Mouse (Mus musculus) macrophage (primary cell): ENCODE results near the gene Hsd17b11. TPM values are rescaled to one million over a fixed set of nuclear protein-coding genes. Genes with fewer than 3 reads are reported as not detected.

Experiments used
- polyA plus RNA-seq: library from polyadenylated mRNA; stranded (reverse); fragments of 250-400 nt; gene quantifications from 3 replicates; pipeline ENCODE4 v1.2.4, GENCODE M21; 2018; ENCODE audit warnings: inconsistent platforms

Gene Hsd17b11
- polyA plus RNA-seq, 1 experiment from 2014 or later: 228 TPM

Other genes starting within 250 kb of the Hsd17b11 start
- gene Klhl8, start 110.7 kb downstream of the Hsd17b11 start, polyA plus RNA-seq: 1.9 to 2.7 TPM (median 2.1 TPM) in 3 replicates
- gene Hsd17b13, start 44.5 kb downstream of the Hsd17b11 start, polyA plus RNA-seq: not detected in 3 replicates
- 71.3 to 148 TPM (median 96.6 TPM) in 3 replicates for gene Nudt9, start 24.4 kb upstream of the Hsd17b11 start, polyA plus RNA-seq
- not detected in 3 replicates for gene Gm17660, start 55.7 kb upstream of the Hsd17b11 start, polyA plus RNA-seq
- gene Sparcl1, start 91.8 kb upstream of the Hsd17b11 start, polyA plus RNA-seq: not detected in 3 replicates
- not detected in 3 replicates for gene Dspp, start 148.8 kb upstream of the Hsd17b11 start, polyA plus RNA-seq
- not detected in 3 replicates for gene Dmp1, start 180.7 kb upstream of the Hsd17b11 start, polyA plus RNA-seq